Mouse (Mus musculus) neural tube, embryonic 14.5 days (tissue): ENCODE measurements at regions not wholly inside any gene's neighbourhood (a gene's known extent, or its start where the extent isn't known, plus 50 kb on each side); places are given as distances from the start of the nearest gene placed in this dataset.
A peak's percentile ranks its signal among the peaks of the same experiment; 100 is the strongest.
"Not testable (repeated sequence)": the region's sequence is repeated elsewhere in the genome, so short reads cannot be mapped to it uniquely, and the experiment has no call there.

ENCODE experiments used
- ATAC-seq: fragments of 200-750 bp; cut with Nextera tagmentation; 2 replicates; pipeline ENCODE4 v1.8.0; 2017; ENCODE audit warnings: low read depth, mild to moderate bottlenecking, moderate TSS enrichment, moderate library complexity
- H3K27ac ChIP-seq: fragments of 300-500 bp; sonication (generic); 2 replicates; pipeline ENCODE4 v1.5.1; 2014; ENCODE audit warnings: low read depth, mild to moderate bottlenecking, control low read depth, low read length, moderate library complexity, mixed read lengths
- H3K27me3 ChIP-seq: fragments of 300-500 bp; sonication (generic); 2 replicates; pipeline ENCODE4 v1.6.1; 2014; ENCODE audit warnings: low read length; ENCODE audit not compliant: control insufficient read depth, insufficient read depth
- H3K36me3 ChIP-seq: fragments of 300-500 bp; sonication (generic); 2 replicates; pipeline ENCODE4 v1.6.1; 2014; ENCODE audit warnings: low read length, mixed read lengths; ENCODE audit not compliant: control insufficient read depth, insufficient read depth
- H3K4me1 ChIP-seq: fragments of 300-500 bp; sonication (generic); 2 replicates; pipeline ENCODE4 v1.6.1; 2014; ENCODE audit warnings: low read length; ENCODE audit not compliant: control insufficient read depth, insufficient read depth
- H3K4me2 ChIP-seq: fragments of 300-500 bp; sonication (generic); 2 replicates; pipeline ENCODE4 v1.6.1; 2014; ENCODE audit warnings: mild to moderate bottlenecking, low read depth, low read length, control low read depth
- H3K4me3 ChIP-seq: fragments of 300-500 bp; sonication (generic); 2 replicates; pipeline ENCODE4 v1.5.1; 2014; ENCODE audit warnings: low read depth, low read length, control low read depth, mixed read lengths
- H3K9ac ChIP-seq: fragments of 300-500 bp; sonication (generic); replicated peaks from 2 replicates; pipeline ENCODE4 v1.6.1; 2014; ENCODE audit warnings: low read depth, mild to moderate bottlenecking, control low read depth, low read length, mixed read lengths
- H3K9me3 ChIP-seq: fragments of 300-500 bp; sonication (generic); 2 replicates; pipeline ENCODE4 v1.6.1; 2016; ENCODE audit warnings: low read length; ENCODE audit not compliant: control insufficient read depth
- whole genome bisulfite sequencing: fragments of 180-500 bp; shearing (Covaris S2); extraction: QIAGEN DNeasy Blood & Tissue Kit; methylation state at CpG from one replicate; pipeline ENCODE4 v1.1.7; 2014; 5-methylcytosine and 5-hydroxymethylcytosine counted together

DNA sequence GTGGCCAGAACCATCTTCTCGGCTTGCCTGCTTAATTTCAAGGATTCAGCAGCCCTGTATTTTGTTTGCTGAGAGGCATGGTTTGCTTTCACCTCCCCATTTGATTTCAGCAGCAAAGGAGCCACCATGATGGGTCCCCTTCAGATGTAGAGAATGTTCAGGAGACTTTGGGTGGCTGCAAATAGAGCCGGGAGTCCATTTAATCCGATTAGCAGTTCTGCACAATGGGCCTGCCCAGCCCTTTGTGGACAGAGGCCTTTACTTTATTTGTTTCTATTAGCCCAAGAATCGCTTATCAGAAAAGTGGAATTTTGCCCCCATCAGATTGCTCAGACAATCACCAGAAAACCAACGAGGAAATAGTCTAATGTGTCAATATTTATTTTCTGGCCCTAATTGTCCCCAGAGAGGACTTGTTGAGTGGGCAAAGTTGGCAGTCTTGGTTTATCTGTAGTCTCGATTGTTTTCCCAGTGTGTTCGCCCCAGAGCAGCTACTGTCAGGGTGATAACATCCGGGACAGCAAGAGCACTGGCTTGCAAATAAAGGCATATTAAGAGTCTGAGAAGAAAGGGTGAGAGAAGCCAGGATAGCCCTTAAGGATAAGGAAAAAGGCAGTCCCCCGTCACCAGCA is 130.6 kb upstream of the Kiz start:
- Histone ChIP-seq H3K4me2 (no peak overlapping the region), H3K4me3 (no peak overlapping the region), H3K9me3 (no peaks in the 10 kb centered on the region), H3K27ac (peak overlapping the region; percentile 49; the same call in 1 of the 2 replicates), H3K36me3 (no peaks in the 10 kb centered on the region), H3K9ac (no peak overlapping the region), H3K4me1 (peaks cover 24% of the 10 kb centered on the region; the same call in 1 of the 2 replicates), H3K27me3 (no peaks in the 10 kb centered on the region)
- no peak for ATAC-seq
- WGBS: 57% methylated on average over 9 of the region's 9 CpGs

DNA sequence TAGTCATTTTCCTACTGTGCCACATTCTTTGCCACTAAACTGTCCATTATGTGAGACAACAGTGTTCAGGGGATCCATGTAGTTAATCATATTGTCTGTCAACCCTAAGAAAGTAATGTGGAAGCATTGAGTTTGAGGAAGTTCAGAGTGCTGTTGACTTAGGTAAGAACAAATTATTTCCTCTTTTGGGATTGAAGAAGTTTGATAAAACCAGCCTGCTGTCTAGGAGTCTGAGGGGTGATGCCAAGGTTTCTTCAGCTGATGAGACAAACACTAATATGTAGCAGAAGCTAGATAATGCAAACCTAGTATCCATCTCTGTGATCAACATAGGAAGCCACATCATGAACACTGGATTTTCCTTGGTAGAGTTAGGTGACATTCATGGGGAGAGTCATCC is 127.0 kb upstream of the Kiz start:
- no peak overlapping the region for H3K4me3 ChIP-seq
- no peaks in the 10 kb centered on the region for H3K27me3 ChIP-seq
- H3K4me2 ChIP-seq: no peak overlapping the region
- no peaks in the 10 kb centered on the region for H3K36me3 ChIP-seq
- H3K9me3 ChIP-seq: no peaks in the 10 kb centered on the region
- 0 out of 2 replicates have a peak, but pooled peaks cover 10% of the 10 kb centered on the region for H3K4me1 ChIP-seq
- H3K27ac ChIP-seq: no peak overlapping the region
- ATAC-seq: no peak
- H3K9ac ChIP-seq: no peak overlapping the region

DNA sequence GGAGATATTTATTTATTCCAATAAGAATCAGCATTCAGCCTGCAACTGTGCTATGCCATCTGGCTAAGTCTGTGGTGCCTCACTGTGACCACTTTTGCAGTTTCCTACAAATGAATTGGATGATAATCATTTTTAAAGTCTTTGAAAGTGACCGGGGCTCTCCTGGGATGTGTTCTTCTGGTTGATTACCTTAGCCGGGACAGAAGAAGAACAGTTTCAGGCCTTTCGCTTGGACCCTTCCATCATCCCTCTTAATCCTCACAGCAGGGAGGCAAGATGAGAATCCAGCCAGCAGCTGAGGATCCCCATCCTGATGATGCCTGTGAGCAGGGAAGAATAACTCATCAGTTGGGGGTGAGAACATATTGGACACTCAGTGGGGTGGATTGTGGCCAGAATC is 124.6 kb upstream of the Kiz start:
- Histone ChIP-seq H3K4me2 (no peak overlapping the region), H3K4me3 (no peak overlapping the region), H3K27me3 (no peaks in the 10 kb centered on the region), H3K27ac (no peak overlapping the region), H3K9me3 (no peaks in the 10 kb centered on the region), H3K9ac (no peak overlapping the region), H3K36me3 (no peaks in the 10 kb centered on the region), H3K4me1 (no peaks in the 10 kb centered on the region)
- WGBS: 71% methylated on average over 3 of the region's 3 CpGs
- no peak for ATAC-seq

DNA sequence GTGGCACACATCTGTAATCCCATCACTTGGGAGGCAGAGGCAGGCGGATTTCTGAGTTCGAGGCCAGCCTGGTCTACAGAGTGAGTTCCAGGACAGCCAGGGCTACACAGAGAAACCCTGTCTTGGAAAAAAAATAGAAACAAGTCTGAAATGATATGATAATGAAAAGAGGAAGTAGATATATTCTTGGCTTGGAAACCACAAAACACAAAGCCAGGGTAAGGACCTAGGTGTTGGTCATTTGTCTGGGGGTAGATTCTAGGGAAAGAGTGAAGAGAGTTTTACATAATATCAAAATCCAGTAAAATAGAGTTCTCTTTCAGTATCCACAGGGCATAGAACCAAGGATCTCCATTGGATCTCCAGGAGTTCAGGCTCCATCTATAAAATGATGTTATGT is 122.8 kb upstream of the Kiz start:
- H3K9me3 ChIP-seq, H3K27me3 ChIP-seq, H3K27ac ChIP-seq, ATAC-seq, H3K4me2 ChIP-seq, H3K4me3 ChIP-seq, H3K9ac ChIP-seq, H3K4me1 ChIP-seq, H3K36me3 ChIP-seq: not testable (repeated sequence)
- 100% methylated on average over 2 of the region's 2 CpGs for WGBS

DNA sequence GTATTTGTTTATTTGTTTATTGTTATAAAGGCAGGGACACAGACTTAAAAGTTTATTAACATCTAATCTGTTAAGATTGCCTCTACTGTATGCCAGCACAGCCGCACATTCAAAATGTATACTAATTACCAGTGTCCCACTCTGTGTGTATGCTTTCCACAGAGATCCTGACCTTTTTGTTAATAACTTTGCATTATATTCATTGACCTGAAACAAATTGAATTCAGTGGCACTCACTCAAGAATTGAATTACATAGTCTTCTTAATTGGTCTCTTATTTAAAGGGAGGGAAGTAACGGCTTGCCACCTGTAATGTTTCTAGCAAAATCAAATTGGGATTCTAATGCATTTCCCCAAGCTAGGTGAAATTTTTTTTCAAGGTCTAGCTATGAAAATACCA is 111.3 kb upstream of the Kiz start:
- WGBS: 65% methylated on average over 2 of the region's 2 CpGs
- Histone ChIP-seq H3K4me1 (0 out of 2 replicates have a peak, but pooled peaks cover 2% of the 10 kb centered on the region), H3K27me3 (no peaks in the 10 kb centered on the region), H3K9ac (no peak overlapping the region), H3K4me2 (no peak overlapping the region), H3K27ac (no peak overlapping the region), H3K4me3 (no peak overlapping the region), H3K36me3 (no peaks in the 10 kb centered on the region), H3K9me3 (no peaks in the 10 kb centered on the region)
- no peak for ATAC-seq

GRCm38 (mm10) chr2:146745012-146745682 is 110.5 kb upstream of the Kiz start:
- H3K4me1 ChIP-seq: 0 out of 2 replicates have a peak, but pooled peaks cover 2% of the 10 kb centered on the region
- H3K4me2 ChIP-seq: peak overlapping the region; percentile 33
- no peaks in the 10 kb centered on the region for H3K9me3 ChIP-seq
- H3K27me3 ChIP-seq: no peaks in the 10 kb centered on the region
- no peak for ATAC-seq
- 0 out of 2 replicates have a peak overlapping the region, but pooled peaks have one; percentile 39 for H3K9ac ChIP-seq
- H3K4me3 ChIP-seq: peak overlapping the region; percentile 25
- no peaks in the 10 kb centered on the region for H3K36me3 ChIP-seq
- H3K27ac ChIP-seq: peak overlapping the region; percentile 81
- WGBS: 63% methylated on average over 18 of the region's 18 CpGs

- Histone ChIP-seq H3K4me1 (0 out of 2 replicates have a peak, but pooled peaks cover 2% of the 10 kb centered on the region), H3K9ac (0 out of 2 replicates have a peak overlapping the region, but pooled peaks have one; percentile 39), H3K27ac (peak overlapping the region; percentile 81), H3K4me2 (peak overlapping the region; percentile 33), H3K4me3 (peak overlapping the region; percentile 25), H3K9me3 (no peaks in the 10 kb centered on the region), H3K27me3 (no peaks in the 10 kb centered on the region), H3K36me3 (no peaks in the 10 kb centered on the region)
- peak; percentile 91 for ATAC-seq
- WGBS: 43% methylated on average over 12 of the region's 12 CpGs
These were observed 110.0 kb upstream of the Kiz start for GRCm38 (mm10) chr2:146745683-146746047.

DNA sequence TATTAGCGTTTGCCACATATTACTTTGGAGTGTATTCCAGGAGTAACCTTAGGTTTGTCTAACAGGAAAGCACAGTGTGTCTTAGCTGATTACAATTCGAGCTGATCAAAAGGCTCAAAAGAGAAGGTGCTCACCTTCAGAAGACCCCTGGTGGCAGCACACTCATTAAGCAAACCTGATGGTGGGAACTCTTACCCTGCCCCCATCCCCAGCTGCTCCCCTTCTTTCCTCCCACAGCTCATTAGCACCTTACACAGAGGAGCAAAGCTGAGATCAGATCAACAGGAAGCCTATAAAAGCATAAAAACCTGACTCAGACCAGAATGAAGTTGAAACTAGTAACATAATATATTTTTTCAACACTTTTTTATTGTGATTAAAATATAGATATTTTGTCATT is 101.7 kb upstream of the Kiz start:
- Histone ChIP-seq H3K9ac (no peak overlapping the region), H3K4me1 (no peaks in the 10 kb centered on the region), H3K27me3 (no peaks in the 10 kb centered on the region), H3K4me3 (no peak overlapping the region), H3K4me2 (no peak overlapping the region), H3K9me3 (no peaks in the 10 kb centered on the region), H3K36me3 (no peaks in the 10 kb centered on the region), H3K27ac (no peak overlapping the region)
- 24% methylated on average over 2 of the region's 2 CpGs for WGBS
- no peak for ATAC-seq

DNA sequence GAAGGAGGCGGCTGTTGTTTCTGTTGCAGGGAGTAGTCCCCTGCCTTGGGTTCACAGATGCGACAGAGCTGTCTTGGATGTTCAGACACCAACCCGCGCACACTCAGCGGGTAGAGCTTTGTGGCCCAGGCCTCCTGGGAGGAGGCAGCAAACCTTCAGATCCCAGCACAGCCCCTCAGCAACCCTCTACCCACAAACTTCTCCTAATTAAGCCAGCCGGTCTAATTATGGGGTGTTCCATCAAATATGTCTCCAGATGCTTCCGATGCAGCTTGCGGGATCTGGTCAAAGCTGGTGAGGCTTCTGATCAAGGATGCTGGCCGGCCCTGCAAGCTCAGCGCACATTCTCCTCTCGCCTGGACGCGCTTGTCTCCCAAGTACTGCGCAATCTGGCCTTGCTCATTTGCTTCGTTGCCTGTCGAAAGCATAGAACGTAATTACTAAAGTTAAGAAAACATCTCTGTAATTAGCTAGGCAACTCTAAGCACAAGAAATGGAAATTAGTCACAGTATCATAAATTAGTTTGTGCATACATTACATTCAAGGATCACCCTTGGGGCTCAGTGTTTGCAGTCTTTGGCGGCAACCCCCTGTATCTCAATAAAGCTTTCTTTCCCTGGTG is 92.0 kb upstream of the Kiz start:
- peaks cover 20% of the 10 kb centered on the region for H3K4me1 ChIP-seq
- H3K9ac ChIP-seq: no peak overlapping the region
- H3K4me2 ChIP-seq: 0 out of 2 replicates have a peak overlapping the region, but pooled peaks have one; percentile 11
- 0 out of 2 replicates have a peak overlapping the region, but pooled peaks have one; percentile 2 for H3K27ac ChIP-seq
- peak; percentile 71; the same call in 1 of the 2 replicates for ATAC-seq
- no peak overlapping the region for H3K4me3 ChIP-seq
- no peaks in the 10 kb centered on the region for H3K9me3 ChIP-seq
- WGBS: 26% methylated on average over 18 of the region's 18 CpGs
- no peaks in the 10 kb centered on the region for H3K36me3 ChIP-seq
- no peaks in the 10 kb centered on the region for H3K27me3 ChIP-seq
